Mouse (Mus musculus) fibroblast of lung, adult 2 months (primary cell): Measurements from ENCODE around the gene Ubap1l.
A peak's percentile ranks its signal among the peaks of the same experiment; 100 is the strongest.
"Not testable (repeated sequence)": the region's sequence is repeated elsewhere in the genome, so short reads cannot be mapped to it uniquely, and the experiment has no call there.

ENCODE experiments used
- DNase-seq: peaks from one replicate; pipeline ENCODE4 v3.0.0-alpha.2; 2011; ENCODE audit warnings: low read depth

Gene Ubap1l

DNA sequence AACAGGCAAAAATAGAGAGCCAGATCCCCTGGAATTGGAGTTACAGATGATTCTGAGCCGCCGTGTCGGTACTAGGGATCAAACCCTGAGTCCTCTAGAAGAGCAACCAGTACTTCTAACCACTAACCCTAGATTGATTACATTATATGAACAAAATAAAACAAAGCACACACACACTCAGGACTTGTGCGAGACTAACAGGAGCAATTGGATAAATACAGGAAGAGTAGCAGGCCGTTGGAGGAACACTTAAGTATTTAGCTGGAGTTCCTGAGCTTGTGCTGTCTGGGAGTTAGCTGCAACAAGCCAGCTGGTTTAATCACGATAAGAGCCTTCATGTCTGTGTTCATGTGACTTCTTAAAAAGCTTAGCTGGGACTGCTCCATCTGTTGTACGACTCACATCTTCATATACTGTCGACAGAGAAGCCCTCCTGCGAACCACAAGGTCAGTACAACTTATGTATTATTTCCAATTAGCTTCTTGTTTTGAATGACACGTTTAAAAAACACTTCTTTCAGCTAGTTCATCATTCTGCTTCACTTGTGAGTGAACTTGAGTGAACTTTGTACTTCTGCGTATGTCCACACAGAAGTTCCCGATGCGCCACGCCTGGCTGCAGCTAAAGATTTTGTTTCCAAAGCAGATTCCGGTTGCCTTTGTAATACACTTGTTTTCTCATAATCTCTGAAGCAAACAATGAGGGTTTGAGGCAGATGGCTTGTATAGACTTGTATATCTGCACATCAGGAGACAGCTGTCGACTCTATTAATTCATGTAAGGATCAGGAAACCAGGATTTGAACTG, at the start of gene Ubap1l:
Ubap1l (plus strand) TSS at position 401 of the 808 bp plus-strand sequence.
- DNase-seq = no peak

DNA sequence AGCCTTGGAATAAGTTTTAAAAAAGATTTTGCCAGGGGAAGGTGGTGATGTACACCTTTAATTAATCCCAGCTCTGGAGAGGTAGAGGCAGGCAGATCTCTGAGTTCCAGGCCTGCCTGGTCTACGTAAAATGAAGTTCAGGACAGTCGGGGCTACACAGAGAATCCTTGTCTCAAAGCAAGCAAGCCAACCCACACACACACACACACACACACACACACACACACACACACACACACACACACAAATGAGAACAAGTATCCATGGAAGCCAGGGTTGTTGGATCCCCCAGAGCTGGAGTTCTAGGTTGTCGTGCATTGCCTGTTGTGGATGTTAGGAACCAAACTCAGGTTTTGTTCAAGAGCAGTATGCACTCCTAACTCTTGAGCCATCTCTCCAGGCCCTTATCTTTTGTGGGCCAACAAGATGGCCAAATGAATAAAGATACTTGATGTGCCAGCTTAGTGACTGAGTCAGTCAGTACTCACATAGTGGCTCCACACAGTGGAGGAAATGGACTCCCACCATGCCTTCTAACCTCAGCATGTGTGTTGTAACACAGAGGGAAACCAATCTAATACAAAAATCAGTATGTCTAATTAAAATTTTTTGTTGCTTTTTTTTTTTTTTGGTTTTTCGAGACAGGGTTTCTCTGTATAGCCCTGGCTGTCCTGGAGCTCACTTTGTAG, 48.0 kb upstream of the Ubap1l start:
- no peak for DNase-seq

DNA sequence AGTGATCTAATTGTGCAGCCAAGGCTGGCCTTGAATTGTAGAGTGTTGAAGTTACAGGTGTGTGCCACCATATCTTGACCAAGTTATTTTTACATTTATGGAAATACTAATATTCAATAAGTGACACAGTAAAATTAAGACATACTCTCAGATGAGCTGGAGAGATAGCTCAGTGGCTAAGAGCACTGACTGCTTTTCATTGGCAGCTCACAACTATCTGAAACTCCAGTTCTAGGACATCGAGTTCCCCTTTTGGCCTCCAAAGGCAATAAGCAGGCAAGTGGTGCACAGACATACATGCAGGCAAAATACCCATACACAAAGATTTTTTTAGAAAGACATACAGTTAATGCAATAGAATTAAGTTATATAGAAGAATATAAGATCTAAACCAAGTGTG, 47.0 kb upstream of the Ubap1l start:
- DNase-seq = no peak

DNA sequence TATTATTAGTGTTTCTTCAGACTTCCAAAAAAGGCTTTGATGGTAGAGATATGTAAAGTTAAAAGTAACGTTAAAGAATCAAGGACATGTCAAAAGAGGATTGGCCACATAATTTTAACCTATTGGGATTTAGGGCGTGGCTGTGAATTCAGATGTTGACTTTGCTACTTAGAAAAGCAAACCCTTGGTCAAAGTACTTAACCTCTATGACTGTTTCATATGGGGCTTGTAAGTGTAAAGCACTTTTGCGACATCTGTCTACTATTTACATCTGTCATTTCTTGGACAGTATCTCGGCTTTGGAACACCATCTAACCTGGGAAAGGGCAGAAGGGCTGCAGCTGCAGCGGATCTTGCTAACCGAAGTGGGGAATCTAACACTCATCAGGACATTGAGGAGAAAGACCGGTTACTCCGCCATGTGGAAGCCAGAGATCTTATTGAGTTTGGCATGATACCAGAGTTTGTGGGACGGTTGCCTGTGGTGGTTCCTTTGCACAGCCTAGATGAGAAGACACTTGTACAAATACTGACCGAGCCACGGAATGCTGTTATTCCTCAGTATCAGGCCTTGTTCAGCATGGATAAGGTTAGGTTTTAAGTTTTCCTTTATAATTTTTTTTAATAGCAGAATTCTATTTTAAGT, 38.5 kb upstream of the Ubap1l start:
- no peak for DNase-seq

DNA sequence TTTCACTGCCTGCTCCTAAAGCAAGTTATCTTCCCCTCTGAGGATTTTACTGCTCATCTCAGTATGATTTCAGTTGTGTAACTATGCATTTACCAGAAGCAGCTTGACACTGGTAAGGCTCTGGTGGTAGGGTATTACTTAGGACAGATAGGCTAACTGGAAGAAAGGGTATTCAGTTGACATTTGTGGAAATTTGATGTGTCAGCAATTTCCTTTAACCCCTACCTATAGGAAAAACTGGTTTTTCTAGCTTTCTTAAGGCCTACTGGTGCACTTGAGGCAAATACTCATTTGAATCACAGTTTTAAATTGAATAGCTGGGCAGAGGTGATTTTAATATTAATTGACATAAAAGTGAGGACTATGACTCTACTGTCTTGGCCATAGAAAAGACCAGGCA, 34.9 kb upstream of the Ubap1l start:
- DNase-seq = no peak

DNA sequence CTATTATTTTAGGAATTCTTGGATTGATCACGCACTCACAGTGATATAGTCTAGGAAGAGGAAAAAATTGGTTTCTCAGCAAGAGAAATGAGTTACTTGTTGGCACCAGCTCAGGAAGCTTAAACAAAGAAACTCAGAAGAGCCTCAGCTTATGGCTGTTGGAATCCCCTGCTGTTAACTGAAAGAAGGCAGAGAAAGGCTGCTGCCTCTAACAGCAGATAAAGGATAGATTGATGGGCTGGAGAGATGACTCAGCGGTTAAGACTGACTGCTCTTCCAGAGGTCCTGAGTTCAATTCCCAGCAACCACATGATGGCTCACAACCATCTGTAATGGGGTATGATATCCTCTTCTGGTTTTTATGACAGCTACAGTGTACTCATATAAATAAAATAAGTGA, 33.5 kb upstream of the Ubap1l start:
- no peak for DNase-seq

DNA sequence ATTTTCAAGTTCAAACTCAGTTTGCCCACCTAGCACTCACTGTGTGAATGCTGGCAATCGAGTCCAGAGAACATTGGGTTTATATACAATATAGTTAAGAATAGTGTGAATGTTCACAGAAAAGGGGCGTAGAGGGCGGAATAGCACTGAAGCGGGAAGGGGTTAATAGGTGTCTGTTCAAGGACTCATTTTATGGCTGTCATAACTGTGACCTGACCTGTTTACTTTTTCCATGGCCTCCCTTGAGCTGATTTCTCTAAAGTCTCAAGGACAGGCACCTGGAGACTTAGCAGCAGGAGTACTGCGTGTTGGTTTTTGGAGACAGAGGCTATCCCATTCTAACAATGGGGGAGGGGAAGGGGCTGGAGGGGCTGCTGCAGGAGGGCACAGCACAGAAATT, 26.9 kb upstream of the Ubap1l start:
- DNase-seq = no peak

DNA sequence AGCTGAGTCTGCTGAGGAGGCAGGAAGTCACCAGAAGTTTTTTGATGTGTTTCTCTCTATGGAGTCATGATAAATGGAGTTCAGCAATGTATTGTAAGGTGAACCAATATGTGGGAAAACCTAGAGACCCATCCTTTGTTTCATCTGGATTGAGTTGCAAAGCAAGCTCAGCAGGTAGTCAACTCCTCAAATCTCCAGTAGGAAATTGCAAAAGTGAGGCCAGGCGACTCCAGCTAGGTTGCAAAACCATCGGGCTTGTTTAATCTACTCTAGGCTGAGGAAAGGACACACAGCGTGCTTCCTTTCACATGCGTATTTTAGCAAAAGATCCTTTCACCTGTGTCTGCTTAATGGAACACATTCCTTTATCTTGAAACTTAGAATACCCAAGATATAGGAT, 21.7 kb upstream of the Ubap1l start:
- no peak for DNase-seq

DNA sequence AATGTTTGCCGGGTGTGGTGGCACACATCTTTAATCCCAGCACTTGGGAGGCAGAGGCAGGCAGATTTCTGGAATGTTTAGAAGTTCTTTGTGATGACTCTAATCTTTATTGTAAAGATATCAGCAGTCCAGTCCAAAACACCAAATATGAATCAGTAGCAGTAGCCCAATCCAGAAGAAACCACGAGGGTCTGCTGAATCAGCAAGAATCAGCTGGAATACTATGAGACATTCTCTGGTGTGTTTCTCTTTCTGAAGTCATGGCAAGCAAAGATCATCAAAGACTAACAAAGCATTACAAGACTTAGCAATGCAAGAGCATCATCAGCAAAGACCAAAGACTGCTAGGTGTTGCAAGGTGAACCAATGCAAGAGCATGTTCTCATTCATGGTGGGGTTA, 20.4 kb upstream of the Ubap1l start:
- DNase-seq = no peak

DNA sequence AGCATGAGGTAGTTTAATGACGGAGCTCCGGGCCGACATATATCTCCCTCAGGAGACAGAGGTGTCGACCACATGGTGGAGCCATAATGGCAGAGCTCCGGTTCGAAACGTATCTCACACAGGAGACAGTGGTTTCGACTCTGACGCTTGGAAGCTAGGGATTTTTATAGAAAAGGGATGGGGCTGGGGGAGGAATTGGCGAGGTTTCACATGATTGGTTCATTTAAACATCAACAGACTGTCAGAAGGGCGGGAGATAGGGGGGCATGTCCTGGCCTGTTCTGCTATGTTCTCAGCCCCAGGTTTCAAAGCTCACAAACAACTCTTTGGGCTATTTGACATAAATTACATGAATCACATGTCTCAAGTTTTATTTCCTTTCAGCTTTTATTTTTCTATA, 15.4 kb upstream of the Ubap1l start:
- DNase-seq = not testable (repeated sequence)

DNA sequence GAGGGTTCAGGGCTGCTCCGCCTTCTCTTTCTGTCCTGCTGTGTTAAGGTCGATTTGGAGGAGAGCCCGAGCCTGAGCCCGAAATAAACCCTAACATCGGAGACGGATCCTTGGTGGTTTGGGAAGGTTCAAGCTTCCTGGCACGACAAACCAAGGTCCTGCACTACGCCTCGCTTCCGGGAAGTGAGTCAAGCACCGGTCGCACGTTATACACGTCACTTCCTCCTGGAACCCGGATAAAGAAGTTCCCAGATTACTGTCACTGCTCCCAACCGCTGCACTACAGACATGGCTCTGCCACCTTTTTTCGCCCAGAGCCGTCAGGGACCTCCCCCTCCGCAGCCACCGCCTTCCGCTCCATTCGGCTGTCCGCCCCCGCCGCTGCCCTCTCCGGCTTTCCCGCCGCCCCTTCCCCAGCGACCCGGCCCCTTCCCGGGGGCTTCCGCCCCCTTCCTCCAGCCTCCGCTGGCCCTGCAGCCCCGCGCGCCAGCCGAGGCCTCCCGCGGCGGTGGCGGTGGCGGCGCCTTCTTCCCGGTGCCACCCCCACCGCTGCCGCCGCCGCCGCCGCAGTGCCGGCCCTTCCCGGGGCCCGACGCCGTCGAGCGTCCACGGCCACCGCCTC, 14.9 kb upstream of the Ubap1l start, which contains the start of gene Pdcd7:
Pdcd7 (plus strand) TSS at position 251 of the 622 bp plus-strand sequence.
- DNase-seq = peak; percentile 84

DNA sequence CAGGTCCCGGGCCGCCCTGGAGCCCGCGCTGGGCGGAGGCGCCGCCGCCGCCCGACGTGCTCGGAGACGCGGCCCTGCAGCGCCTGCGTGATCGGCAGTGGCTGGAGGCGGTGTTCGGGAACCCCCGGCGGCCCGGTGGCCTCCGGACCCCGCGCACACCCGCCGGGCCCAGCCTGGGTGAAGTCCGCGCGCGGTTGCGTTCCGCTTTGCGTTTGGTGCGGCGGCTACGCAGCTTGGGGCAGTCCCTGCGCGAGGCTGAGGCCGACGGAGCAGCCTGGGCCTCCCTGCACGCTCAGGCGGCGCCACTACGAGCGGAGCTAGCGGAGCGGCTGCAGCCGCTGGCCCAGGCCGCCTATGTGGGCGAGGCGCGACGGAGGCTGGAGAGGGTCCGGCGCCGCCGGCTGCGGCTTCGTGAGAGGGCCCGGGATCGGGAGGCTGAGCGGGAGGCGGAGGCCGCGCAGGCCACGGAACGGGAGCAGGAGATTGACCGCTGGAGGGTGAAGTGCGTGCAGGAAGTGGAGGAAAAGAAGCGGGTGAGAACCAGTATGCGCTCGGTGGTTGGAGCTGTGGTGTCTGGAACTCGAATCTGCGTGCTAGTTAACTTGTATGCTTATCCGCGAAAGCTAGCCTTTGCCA, 14.2 kb upstream of the Ubap1l start:
- no peak for DNase-seq

DNA sequence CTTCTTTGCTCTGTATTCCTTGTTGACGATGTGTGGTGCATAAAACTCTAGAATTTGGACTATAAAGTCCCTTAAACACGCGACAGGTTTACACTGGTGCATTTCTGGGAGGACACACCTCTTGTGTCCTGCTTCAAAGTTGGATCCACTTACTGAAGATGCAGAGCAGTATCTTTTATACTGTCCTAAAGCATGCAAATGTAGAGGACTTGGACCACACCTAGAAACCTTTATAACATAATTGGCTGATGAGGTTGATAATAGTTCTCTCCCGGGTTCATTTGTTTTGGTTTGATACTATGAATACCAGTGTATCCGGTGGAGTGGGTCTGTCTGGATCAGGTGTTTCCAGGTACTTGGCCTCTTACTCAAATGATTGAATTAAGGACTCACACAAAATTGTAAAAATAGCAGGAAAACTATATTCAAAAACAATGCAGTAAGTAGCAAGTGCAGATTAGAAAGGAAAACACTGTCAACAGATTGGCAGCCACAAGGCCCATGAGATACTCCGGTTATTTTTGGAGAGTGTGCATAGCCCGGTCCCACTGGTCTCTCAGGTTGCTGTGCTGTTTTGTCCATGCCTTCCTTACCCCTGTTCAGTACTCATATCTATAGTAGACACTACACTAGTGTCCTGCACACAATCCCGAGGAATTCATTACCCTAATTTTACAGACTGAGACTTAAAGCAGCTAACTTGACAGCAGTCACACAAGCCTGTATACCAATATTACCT, 13.6 kb upstream of the Ubap1l start:
- DNase-seq = no peak

DNA sequence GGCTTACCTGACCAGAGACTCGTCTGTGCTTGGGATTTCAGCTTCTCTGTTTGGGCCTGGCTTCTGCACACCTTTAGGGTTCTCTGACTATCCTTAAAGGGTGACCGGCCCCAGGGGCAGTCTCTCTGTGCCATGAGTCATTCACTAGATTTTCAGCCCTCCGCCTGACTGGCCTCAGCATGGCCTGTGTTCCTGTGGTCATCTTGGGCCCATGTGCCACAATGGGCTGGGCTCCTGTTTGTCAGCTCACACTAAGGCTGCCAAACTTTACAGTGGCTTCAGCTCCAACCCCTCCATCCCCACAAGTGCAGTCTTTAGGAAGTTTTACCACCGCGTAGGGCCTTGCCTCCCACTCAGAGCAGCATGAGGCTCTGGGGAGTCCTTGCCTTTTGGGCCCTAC, 7.6 kb upstream of the Ubap1l start:
- no peak for DNase-seq

DNA sequence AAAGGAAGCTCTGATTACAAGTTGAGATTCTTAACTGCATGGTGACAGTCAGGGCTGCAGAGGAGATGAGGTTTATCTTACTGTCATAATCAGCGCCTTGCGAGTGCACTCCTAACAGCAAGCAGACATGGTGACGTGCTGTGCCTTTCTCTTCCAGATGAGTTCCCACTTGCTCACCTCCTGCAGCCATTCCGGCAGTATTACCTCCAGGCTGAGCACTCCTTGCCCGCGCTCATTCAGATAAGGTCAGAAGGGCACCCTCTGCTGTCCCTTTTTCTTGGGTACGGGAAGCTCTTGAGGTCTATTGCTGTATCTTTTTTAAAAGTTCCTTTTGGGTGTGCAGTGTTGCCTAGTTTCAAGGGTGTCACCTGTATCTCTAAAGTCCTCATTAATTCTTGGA, 4.3 kb upstream of the Ubap1l start:
- DNase-seq = no peak

DNA sequence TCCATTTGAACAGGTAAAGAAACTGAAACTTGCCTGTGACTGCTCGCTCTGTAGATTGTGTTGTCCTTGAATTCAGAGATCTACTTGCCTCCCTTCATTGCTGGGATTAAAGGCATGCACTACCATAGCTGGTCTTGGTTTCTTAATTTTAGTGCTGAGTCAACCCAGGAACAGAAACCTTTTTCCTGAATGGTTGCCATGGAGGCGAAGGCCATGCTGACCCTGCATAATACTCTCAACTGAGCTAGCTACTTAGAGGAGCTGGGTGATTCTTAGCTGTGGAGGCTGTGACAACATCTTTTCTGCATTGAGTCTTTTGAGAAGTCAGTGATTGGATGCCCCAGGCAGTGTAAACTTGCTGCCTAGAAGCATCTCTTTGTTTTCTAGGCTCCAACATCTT, 3.9 kb upstream of the Ubap1l start:
- DNase-seq = no peak

DNA sequence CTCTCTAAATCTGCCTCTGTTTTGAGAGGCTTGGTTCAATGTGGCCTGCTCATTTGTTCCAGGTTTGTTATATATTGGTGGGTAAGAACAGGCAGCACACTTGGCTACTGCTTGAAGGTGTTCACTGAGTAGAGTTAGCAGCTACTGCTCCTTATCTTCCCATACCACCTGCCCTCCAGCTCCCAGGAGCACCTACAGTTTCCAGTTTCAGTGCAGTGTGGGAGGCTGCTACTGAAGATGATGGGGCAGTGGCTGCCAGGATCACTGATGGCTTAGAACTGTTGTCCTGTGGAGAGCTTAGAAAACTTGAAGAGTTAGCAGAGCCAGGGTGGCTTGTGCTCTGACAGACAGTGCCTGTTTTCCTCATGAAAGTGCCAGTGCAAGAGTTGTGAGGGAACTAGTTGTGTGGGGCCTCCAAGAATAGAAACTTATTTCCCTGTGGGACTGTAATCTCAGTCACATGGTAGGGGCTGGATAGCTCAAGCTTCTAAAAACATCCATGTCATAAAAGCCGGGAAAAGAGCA, 1.8 kb upstream of the Ubap1l start:
- no peak for DNase-seq

DNA sequence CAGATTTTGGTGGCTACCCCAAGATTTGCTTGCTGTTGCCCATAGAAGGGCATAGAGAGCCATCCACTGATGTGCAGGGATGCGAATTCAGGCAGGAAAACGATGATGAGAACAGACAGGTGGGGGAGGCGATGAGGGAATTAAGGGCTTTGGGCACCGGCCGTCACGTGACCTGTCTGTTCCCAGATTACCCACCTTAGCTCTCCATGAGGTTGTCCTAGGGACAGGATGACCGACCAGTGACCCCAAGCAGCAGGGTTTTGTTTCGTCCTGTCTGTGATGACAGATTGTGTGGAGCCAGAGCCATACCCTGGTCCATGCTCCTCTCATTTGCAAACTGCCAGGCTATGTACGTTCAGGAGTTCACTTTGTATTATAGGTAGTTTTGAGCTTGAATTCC, 2.8 kb downstream of the Ubap1l start:
- DNase-seq = no peak

DNA sequence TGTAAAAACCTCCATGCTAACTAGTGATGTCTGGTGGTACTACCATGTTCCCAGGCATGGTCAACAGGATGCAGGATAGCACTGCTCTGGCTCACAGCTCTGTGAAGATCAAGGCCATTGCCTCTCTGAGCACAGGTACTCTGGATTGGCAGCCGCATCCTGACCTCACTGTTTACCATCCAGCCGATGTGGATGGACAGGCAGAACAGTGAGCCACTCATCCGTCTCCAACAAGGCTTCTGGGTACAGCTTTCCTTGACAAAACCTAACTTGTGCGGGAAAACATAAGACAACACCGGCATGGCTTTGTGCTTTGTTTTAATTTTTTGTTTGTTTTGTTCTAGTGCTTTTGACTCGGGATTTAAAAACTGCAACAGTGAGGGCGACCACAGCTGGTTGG, 4.9 kb downstream of the Ubap1l start:
- DNase-seq = no peak

DNA sequence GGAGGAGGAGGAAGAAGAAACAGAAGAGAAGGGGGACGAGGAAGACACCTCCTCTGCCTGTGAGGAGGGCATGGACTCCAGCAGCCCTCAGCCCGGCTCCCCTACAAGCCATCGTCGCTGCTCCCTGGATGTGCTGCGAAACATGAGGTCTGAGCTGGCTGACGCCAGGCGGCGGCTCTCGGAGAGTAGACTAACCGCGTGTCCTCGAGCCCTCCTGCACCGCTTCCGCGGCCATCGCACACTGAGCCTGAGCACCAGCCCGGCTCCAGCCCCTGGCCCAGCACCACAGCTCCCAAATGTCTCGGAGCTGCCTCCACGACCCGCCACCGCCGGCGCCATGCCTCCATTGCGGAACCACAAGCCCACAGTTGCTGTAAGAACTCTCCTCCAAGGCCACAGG, 10.9 kb downstream of the Ubap1l start:
- DNase-seq = no peak

DNA sequence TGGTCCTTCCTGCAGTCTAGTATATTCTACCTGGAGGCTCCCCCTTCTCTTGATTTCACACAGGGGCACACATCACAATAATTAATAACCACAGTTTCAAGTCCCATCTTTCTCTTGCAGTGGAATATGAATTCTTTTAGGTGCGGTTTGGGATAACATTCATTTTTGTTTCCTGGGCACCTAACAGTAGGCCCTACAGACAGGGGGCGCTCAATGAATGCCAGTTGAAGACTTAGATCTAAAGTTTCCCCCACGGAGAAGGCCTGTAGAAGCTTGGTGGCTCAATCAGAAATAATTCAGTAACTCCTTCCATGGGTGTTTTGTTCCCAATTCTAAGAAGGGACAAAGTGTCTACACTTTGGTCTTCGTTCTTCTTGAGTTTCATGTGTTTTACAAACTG, 11.6 kb downstream of the Ubap1l start:
- DNase-seq = no peak
